Mouse (Mus musculus): ENCODE results near the gene Nanos2. TPM values are rescaled to one million over a fixed set of nuclear protein-coding genes. Genes with fewer than 3 reads are reported as not detected.

Gene Nanos2
- polyA plus RNA-seq (2012; rRNA removed) = not detected in 2 replicates

- 15% methylated on average over 2 of the region's 2 CpGs for WGBS
- no peak for DNase-seq (ENCODE audit: low read depth, low spot score)
Observed at GRCm38 (mm10) chr7:18987100-18987499, at the start of gene Nanos2. TSS of gene Nanos2 (plus strand) at chr7:18987400.

GRCm38 (mm10) chr7:18942376-18942775, 44.8 kb upstream of the Nanos2 start:
- DNase-seq (ENCODE audit: low read depth, low spot score) = no peak
- WGBS = 19% methylated on average over 1 of the region's 1 CpGs

GRCm38 (mm10) chr7:18942815-18943214, 44.4 kb upstream of the Nanos2 start:
- 57% methylated on average over 9 of the region's 9 CpGs for WGBS

GRCm38 (mm10) chr7:18948151-18948550, 39.0 kb upstream of the Nanos2 start:
- 21% methylated on average over 6 of the region's 6 CpGs for WGBS
- peak; percentile 38 for DNase-seq (ENCODE audit: low read depth, low spot score)

More at GRCm38 (mm10) chr7:18942815-18943214, 44.4 kb upstream of the Nanos2 start:
- no peak for DNase-seq (ENCODE audit: low read depth, low spot score)

DNA sequence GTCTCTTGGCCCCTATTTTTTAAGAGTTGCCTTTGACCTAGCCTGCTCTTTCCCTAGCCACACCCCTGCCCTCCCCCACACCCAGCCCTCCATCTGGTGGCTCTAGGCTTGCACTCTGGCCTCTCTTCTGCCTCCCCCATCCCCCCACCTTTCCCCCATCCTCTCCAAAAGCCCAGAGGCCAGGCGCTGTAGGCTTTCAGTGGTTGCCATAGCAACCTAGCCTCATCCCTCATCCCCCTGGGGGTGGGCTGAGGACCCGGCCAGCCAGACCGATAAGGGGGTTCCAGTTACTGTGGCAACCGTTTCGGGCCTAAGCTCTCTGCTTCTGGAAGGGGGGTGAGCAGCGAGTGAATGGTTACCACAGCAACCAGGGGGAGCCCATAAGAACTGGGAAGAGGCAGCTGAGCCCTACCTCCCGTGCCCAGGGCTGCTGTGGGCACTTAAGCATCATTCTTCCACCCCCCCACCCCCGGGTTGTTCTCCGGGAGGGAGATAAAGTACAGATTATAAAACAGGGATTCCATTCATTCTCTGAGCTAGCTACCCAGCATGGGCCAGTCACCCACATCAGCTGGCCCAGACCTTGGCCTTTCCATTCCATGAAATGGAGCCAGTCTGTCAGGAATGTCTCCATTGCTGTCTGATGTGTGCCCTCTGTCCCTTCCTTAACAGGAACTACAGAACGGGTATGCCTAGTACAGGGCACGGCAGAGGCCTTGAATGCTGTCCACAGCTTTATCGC, 37.2 kb upstream of the Nanos2 start:
- no peak for DNase-seq (ENCODE audit: low read depth, low spot score)
- WGBS = 43% methylated on average over 12 of the region's 12 CpGs

GRCm38 (mm10) chr7:18950523-18951315, 36.5 kb upstream of the Nanos2 start:
- DNase-seq (ENCODE audit: low read depth, low spot score) = no peak
- WGBS = 29% methylated on average over 18 of the region's 18 CpGs

DNA sequence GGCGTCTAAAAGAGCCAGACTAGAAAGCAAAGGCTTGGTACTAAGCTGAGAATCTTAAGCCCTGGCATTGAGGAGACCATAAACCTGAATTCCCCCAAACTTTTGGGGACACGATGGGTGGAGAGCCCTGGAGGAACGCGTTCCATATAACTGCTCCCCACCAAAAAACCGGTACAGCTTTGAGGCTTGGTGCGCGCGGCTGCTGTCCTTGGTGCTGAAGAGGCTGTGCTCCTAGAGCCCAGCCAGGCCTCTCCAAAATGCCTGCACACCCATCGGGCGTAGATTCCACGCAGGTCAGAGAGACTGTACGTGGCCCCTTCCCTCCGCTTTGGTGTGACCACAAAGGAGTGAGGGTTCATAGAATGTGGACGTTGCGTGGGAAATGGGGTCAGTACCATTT, 35.8 kb upstream of the Nanos2 start:
- no peak for DNase-seq (ENCODE audit: low read depth, low spot score)
- 14% methylated on average over 15 of the region's 15 CpGs for WGBS

GRCm38 (mm10) chr7:18957569-18958383, 29.4 kb upstream of the Nanos2 start:
- WGBS = 1% methylated on average over 101 of the region's 107 CpGs
- DNase-seq (ENCODE audit: low read depth, low spot score) = no peak

DNA sequence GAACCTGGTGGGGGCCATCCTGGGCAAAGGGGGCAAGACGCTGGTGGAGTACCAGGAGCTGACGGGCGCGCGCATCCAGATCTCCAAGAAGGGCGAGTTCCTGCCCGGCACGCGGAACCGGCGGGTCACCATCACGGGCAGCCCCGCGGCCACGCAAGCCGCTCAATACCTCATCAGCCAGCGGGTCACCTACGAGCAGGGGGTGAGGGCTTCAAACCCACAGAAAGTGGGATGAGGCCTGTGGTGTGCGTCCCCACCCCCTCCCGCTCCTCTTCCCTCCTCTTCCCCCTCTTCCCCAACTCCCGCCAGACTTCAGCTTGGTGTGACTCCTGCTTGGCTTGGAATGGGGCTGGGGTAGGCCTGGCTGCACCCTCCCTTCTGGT, 28.8 kb upstream of the Nanos2 start:
- WGBS = 1% methylated on average over 21 of the region's 21 CpGs
- no peak for DNase-seq (ENCODE audit: low read depth, low spot score)

GRCm38 (mm10) chr7:18959446-18959845, 27.8 kb upstream of the Nanos2 start:
- no peak for DNase-seq (ENCODE audit: low read depth, low spot score)

DNA sequence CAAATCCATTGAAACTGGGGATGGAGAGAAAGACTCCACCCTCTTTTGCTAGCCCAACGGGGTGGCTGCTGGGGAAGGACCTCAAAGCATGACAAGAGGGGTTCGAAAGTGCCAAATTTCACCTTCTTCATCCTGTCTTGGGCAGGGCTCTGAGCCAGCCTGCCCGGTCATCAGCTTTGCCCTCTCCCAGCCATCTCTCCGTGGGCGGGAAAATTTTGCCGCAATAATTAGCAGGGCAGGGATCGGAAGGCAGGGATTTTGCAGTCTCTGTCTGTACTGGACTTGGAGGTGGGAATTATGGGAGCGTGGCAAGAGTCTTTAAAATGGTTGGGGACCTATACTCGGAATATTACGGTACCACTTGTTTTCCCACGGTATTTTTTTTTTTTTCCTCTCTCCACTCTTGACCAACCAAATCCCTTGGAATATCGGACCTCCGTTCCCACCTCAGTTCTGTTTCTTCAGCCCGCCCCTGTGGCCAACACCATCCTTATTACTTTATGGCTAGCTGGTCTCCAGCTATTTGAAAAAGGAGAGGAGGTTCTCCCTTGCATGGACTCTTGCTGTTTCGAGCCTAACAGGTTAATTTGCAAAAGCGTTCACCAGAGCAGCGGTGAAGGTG, 24.9 kb upstream of the Nanos2 start:
- DNase-seq (ENCODE audit: low read depth, low spot score) = no peak
- 5% methylated on average over 17 of the region's 17 CpGs for WGBS

More at GRCm38 (mm10) chr7:18959446-18959845, 27.8 kb upstream of the Nanos2 start:
- WGBS = 54% methylated on average over 8 of the region's 8 CpGs

DNA sequence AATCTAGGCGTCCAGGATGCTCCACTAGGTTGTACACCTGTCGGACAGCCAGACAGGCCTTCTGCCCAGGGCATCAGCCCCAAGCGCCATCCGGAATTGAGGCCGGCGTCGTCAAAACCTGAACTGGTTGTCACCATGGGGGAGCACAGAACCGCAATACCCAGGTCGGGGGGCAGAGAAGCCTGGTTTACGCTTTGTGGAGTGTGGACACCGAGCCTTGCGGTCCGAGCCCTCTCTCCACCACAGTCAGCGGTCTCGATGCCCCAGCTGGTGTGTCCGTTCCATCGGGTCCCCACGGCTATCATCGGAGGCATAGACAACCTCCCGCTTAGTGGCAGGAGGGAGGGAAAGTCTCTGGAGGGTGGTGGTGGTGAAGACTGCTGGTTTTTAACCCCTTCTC, 24.4 kb upstream of the Nanos2 start:
- DNase-seq (ENCODE audit: low read depth, low spot score) = no peak
- 3% methylated on average over 20 of the region's 20 CpGs for WGBS

GRCm38 (mm10) chr7:18963294-18963843, 23.8 kb upstream of the Nanos2 start:
- 6% methylated on average over 19 of the region's 19 CpGs for WGBS

GRCm38 (mm10) chr7:18965312-18965711, 21.9 kb upstream of the Nanos2 start:
- WGBS = 78% methylated on average over 5 of the region's 5 CpGs
- DNase-seq (ENCODE audit: low read depth, low spot score) = no peak

More at GRCm38 (mm10) chr7:18963294-18963843, 23.8 kb upstream of the Nanos2 start:
- no peak for DNase-seq (ENCODE audit: low read depth, low spot score)

DNA sequence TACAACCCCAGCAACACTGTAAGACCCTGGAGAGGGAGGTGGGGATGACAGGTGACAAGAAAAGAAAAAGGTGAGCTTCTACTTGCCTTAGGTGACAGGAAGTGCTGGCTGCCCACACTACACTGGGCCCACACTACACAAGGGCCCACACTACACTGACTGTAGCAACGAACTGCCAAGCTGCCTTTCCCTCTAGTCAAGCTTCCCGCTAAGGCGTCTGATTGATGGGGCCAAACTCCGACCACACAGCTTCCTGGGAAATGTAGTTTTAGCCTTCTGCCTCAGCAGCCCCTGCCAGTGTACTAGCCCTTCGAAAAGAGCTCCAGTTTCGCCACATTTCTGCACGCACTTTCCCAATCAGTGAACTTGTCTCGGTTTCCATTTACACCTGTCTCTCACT, 19.6 kb upstream of the Nanos2 start:
- DNase-seq (ENCODE audit: low read depth, low spot score) = no peak
- WGBS = 15% methylated on average over 8 of the region's 8 CpGs

DNA sequence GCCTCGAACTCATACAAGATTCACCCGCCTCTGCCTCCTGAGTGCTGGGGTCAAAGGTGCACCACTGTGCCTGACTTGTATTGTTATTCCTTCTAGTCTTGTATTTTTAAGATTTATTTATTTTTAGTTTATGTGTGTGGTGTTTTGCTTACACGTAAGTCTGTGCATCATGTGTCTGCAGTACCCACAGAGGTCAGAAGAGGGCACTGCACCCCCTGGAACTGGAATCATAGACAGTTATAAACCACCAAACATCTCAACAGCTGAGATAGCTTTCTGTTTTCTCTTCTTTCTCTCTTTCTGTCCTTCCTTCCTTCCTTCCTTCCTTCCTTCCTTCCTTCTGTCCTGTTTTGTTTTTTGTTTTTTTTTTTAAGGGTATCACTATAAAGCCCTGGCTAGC, 16.2 kb upstream of the Nanos2 start:
- DNase-seq (ENCODE audit: low read depth, low spot score) = no peak
- WGBS = 87% methylated on average over 3 of the region's 3 CpGs

GRCm38 (mm10) chr7:18978381-18978780, 8.8 kb upstream of the Nanos2 start:
- WGBS = 75% methylated on average over 9 of the region's 9 CpGs
- DNase-seq (ENCODE audit: low read depth, low spot score) = no peak

- no peak for DNase-seq (ENCODE audit: low read depth, low spot score)
- WGBS = 60% methylated on average over 2 of the region's 2 CpGs
Observed at GRCm38 (mm10) chr7:18986503-18986902, 697 bp upstream of the Nanos2 start.

GRCm38 (mm10) chr7:18987747-18988146, 547 bp downstream of the Nanos2 start:
- 74% methylated on average over 13 of the region's 13 CpGs for WGBS

More at GRCm38 (mm10) chr7:18987747-18988146, 547 bp downstream of the Nanos2 start:
- no peak for DNase-seq (ENCODE audit: low read depth, low spot score)

Data from large intestine, adult 2 months (tissue).